Mouse (Mus musculus) liver, embryonic 14.5 days (tissue): ENCODE results near the gene 4931422A03Rik.
A peak's percentile ranks its signal among the peaks of the same experiment; 100 is the strongest.

Experiments
- CTCF ChIP-seq: IDR thresholded peaks from 2 replicates; pipeline ENCODE4 v1.5.1; 2016; ENCODE audit warnings: antibody characterized with exemption, low read depth, control low read depth
- EP300 ChIP-seq: IDR thresholded peaks from 2 replicates; pipeline ENCODE4 v1.6.1; 2016; ENCODE audit warnings: antibody characterized with exemption, low read depth

GRCm38 (mm10) chr2:103955714-103956113 lies 72.4 kb downstream of the 4931422A03Rik start:
- TF ChIP-seq EP300 (peak; percentile 34; the same call in 1 of the 2 replicates), CTCF (no peak)
